Mouse (Mus musculus): ENCODE data around the gene Gm20388. TPM values are rescaled to one million over a fixed set of nuclear protein-coding genes. Genes with fewer than 3 reads are reported as not detected.

The Gm20388 gene
- total RNA-seq, 1 experiment from 2014 or later = 35.7 TPM

DNA sequence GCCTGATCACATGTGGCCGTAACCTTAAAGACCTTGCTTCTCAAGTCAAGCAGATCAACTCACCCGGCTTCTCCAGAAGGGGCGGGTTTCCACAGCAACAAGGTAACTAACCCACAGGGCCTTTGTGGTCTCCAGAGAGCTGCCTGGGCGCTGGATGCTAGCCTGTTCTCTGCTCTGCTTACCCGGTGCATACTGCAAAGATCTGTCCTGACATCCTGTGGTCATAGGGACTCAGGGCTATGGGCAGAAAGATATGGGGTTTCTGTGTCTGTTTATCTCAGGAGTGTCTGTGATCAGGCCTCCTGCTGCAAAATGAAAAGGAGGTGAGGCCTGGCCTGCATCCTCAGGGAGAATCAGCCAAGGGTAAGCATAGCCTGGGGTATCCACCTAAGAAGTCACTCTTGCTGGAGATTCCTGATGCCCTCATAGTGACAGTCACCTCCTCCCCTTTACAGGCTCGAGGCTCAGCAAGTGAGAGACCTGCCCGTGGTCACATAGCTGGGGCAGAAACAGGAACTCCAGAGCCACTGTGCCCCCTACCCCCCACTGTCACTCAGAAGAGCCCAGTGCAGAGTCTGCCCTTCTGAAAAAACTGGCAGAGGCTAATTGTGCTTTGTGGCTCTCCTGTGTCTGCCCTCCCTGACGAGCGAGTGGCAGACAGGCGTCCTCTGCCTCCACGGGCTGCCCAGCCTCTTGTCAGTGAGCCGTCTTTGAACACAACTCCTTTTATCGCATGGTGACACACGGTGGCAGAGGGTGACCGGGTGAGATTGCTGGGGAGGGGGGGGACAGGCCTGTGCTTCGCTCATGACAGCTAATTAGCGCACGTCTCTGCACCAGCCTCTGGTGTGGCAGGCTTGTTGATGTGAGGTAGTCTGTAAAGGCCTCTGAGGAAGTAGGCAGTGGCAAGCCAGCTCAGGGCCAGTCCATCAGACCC is 383.0 kb downstream of the Gm20388 start:
- peak; percentile 74 for ATAC-seq (replicated peaks; ENCODE audit: low read depth, poor library complexity, severe bottlenecking)

DNA sequence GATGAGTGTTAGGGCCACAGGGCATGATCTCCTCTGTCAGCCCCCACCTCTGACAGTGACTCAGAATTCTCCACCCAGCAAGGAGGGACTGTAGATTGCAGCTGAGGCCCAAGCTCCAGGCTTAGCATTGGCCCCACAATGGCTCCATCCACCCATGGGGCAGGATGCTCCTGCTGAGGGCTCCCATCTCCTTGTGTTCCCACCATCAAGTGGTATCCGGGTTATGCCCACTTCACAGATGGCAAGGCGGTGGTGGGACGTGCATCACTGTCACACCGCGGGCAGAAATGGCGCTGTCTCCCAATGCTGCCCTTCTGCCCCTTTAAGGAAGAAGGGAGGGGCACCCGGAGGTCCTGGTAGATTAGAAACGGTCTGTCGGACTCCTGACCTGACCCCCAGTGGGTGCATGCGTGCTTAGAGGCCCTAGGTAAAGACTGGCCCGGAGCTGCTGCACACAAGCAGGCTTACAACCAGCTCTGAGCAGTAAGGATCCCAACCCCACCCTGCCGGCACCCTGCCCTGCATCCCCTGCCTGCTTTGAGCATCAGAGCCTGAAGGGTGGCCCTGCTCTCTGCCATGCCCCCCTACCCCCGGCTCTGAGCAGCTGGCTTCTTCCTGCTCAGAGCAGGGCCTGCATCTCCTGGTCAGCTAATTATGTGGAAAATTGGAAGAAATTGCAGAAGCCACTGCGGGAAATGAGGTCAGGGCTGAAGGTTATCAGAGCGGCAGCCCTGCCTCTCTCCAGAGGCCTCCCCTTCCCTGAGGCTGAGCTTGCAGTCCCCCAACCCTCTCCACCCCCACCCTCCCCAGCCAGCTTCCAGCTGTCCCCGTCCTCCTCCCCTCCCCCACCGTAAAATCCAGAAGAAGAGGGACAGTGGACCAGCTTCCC is 384.6 kb downstream of the Gm20388 start:
- no peak for ATAC-seq (replicated peaks; ENCODE audit: low read depth, poor library complexity, severe bottlenecking)

DNA sequence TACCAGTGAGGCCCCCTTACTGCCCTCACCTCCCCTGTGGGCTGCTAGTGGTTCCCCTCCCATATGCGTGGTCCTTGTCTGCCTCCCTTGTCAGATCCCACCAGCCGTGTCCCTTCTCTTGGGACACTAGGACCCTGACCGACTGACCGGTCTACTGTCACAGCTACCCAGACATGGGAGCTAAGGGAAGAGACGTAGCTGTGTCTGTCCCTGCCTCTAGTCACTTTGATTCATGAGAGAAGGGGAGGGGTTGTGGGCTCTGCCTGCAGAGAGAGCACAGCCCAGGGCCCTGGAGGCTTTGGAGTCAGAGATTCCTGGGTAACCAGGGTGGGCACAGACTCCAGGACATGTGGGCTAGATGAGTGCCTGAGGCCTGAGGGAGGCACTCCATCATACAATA is 386.4 kb downstream of the Gm20388 start:
- no peak for ATAC-seq (replicated peaks; ENCODE audit: low read depth, poor library complexity, severe bottlenecking)

DNA sequence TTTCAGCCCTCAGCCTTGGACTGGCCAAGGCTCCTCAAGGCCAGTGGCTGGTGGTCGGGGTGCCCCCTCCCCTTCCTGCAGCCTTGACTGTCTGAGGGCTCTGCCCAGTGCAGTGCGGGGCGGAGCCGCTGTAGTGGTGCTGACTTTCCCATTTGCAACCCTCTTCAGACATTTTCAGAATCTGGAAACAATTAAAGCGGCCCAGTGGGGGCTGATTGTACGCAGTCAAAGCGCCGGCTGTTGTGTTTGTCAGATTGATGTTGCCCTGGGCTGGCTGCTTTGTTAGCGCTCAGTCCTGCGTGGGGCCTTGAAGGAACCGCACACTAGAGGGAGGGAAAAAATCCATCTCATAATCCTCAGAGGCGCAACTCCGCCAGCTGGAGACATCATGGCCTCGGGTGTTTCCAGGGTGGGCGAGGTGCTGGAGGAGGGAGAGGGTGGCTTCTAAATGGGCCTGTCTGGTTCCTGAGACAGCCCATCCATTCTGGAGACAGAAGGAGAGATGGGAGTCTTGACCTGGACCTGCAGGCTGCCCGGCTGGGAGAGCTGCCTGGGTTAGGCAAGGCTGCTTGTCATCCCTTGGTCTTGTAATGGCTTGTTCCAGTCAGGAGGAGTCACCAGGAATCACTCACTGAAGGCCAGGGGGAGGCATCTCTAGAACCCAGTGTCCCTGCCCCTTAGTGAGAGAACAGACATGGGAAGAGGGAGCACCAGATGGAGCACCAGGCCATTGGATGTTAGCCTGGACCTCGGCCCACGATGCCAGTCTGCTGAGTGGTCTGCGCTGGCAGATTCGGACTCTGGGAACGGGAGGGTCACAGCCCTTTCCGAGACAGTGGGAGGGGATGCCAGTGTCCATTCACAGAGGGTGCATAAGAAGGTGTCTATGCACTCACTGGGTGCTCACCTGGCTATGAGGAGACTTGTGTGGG is 388.2 kb downstream of the Gm20388 start:
- ATAC-seq (replicated peaks; ENCODE audit: low read depth, poor library complexity, severe bottlenecking) = no peak

DNA sequence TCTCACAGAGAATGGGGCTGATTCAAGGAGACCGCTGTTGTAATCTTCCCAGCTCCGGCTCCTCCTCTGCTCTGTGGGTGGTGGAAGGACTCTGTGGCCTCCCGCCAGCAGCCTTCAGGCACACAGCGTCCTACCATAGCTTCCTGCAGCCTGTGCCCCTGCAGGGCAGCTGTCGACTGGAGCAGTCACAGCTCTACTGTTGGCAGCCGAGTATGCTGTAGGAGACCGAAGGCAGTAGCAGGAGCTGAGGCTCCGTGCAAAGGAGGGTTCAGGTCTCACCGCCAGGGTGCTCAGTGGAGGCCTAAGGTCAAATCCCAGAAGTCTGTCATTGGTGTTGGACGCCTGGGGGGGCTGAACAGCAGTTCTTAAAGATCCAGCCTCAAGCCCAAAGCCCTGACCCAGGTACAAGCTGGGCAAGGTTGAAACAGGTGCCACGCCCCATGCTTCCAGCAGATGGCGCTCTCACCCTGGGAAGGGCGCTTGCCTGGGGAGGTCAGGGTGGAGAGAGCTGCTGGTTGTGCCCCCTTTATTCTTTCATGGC is 390.0 kb downstream of the Gm20388 start:
- peak; percentile 94 for ATAC-seq (replicated peaks; ENCODE audit: low read depth, poor library complexity, severe bottlenecking)

DNA sequence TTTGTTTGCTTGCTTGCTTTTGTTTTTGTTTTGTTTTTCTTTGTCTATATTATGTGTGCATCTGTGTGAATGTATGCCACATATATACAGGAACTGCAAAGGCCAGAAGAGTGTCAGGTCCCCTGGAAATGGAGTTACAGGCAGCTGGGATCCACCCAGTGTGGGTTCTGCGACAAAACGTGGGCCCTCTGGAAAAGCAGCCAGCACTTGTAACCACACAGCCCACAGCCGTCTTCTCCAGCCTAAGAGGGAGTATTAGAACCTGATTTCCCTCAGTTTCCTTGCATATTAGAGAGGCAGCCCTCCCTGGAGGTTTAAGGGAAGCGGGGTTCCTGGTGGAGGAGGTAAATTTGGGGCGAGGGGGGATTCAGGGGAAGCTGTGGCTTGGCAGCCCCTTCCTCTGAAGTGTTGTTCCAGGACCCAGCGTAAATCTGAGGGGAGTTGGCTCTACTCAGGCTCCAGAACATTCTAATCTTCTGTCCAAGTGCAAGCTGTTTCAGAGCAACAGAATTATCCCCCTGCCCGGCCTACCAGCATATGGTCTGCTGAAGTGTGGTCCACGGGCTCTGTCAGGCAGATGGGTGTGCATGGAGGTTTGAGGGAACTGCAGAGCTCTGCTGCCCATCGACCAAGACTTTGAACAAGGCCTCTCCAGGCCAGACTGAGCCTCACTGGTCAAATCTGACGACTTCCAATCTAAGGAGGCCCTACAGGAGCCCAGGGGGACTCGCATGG is 392.5 kb downstream of the Gm20388 start:
- ATAC-seq (replicated peaks; ENCODE audit: low read depth, poor library complexity, severe bottlenecking) = no peak

DNA sequence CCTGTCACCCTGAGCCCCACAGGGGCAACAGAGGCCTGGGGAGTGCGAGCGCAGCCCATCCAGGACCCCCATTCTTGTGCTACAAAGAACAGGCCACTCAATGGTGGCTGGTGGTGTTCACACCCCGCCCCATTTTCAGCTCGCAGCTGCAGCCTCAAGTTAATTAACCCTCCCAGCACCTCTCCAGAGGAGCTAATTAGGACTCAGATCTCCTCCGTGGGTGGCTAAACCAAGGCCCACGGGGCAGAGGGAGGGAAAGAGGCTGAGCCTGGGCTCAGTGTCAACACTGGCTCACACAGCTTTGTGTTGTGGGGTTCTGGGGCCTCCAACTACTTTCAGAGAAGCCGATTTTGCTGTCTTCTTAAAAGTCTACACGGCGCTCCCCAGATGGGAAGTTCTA is 393.5 kb downstream of the Gm20388 start:
- no peak for ATAC-seq (replicated peaks; ENCODE audit: low read depth, poor library complexity, severe bottlenecking)

DNA sequence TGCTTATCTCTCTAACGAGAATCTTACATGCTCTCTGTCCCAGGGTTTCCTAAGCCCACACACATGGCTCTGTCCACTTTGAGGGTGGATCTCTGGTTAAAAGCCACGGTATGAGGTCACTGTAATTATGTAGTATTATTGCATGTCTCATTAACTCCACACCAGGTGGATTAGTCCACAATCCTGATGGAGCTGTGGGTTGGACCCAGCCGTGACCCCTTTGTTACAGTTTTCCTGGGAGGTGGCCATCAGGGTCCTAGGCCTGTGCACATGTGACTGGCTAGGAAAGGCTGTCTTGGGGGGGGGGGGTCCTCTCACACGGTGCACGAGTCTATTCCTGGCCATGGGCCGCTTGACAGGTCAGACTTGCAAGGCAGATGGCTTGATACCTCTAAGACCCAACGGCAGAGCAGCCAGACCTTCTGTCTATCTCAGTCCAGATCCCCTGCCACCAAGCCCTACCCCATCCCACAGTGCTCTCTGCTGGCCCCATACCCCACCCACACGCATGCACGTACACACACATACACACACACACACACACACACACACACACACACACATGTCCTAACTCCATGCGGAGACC is 395.3 kb downstream of the Gm20388 start:
- no peak for ATAC-seq (replicated peaks; ENCODE audit: low read depth, poor library complexity, severe bottlenecking)

DNA sequence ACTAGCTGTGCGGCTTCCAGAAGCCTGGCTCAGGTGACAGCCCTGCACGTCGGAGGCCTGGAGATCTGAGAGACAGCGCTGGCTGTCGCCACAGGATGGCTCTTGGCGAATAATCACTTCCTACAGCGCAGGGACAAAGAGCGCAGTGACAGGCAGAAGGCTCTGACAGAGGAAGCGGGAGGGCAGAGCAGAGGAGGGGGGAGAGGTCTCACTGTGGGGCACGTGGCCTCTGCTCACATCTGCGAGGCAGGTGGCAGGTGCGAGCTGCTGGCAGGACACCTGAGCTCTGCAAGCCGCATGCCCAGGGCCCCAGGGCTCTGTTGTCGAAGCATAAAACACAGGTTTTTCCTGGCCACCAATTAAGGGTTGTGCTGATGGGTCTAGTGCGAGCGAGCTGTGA is 396.5 kb downstream of the Gm20388 start:
- peak; percentile 76 for ATAC-seq (replicated peaks; ENCODE audit: low read depth, poor library complexity, severe bottlenecking)

DNA sequence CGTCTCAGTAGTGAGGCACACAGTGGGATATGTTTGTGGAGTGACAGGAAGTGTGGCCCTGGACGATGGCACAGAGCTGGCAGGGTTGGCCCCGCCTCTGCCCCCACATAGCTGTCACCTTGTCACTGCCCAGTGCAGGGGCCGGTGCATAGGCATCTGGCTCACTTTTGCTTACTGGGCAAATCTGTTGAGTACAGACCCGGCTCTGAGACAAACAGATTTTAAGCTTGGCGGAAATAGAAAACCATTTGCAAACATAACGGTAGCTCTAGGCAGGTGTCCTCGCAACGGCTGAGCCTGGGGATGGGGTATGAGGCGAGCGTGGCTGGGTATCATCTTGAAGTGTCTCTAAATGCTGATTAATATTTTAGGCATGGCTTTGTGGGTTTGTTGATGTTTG is 396.9 kb downstream of the Gm20388 start:
- no peak for ATAC-seq (replicated peaks; ENCODE audit: low read depth, poor library complexity, severe bottlenecking)

DNA sequence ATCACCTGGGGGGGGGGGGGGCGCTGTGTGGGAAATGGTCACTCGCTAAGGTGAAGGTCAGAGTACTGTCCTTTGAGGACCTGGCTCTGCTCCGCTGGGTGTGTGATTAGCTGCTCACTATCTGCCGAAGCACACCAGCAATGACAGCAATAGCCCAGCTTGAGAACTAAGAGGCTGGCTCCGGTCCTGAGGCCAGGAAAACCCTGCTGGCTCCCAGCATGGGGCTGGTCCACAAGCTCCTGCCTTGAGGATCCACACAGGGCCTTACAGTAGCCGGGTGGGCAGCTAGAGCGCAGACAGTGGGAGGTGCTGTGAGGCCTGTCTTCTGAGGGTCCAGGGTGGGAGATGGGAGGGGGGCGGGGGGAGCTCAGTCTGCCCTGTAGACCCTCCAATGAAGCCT is 397.5 kb downstream of the Gm20388 start:
- ATAC-seq (replicated peaks; ENCODE audit: low read depth, poor library complexity, severe bottlenecking) = no peak

DNA sequence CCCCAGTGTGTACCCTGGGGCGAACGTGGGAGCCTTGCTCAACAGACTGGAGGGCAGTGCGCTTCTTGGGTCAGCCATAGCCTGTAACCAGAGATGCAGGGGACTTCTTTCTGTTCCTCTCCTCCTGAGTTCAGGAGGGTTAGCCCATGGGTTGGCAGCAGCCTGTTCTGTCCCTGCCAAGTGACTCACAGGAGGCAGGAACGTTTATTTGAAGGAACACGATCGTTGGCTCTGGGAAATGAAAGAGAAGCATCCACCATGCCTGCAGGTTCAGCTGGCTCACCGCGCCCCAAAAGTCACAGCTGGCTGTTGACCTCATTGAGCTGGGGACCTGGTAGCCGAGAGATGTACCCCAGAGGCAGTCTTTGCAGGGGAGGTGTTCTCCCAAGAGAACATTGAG is 397.9 kb downstream of the Gm20388 start:
- no peak for ATAC-seq (replicated peaks; ENCODE audit: low read depth, poor library complexity, severe bottlenecking)

DNA sequence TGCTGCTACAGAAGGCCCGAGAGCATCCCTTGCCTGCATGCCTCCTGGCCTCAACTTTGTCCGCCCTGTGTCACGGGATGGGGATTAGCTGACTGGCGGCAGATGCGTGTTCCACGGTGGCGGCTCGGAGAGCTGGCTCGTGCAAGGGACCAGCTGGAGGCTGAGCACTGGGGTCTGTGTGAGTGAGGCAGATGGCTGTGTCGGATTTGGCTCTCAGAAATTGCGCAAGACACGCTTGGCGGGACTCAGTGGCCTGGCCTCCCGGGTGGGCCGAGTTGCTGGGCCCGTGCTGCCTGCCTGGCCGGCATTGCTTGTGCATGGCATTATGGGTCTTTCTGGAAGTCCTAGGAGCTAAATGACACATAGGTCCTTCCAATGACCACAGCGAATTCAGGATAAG is 398.7 kb downstream of the Gm20388 start:
- no peak for ATAC-seq (replicated peaks; ENCODE audit: low read depth, poor library complexity, severe bottlenecking)

DNA sequence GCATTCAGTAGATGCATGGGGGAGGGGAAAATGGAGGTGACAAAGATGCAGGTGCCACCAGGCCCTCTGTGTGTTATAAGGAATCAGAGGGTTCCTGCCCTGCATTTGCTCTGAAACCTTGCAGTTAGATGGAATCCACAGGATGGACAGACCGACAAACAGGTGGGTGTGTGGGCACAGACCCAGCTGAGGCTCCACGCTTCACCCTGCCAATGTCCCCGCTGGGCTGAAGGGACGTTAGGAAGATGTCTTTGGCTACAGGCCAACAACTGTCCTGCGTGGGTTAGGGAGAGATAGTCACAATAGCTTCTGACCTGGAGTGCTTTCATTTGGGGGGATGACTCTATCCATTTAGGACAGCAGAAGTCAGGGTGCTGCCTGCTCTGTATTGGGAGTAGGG is 399.4 kb downstream of the Gm20388 start:
- no peak for ATAC-seq (replicated peaks; ENCODE audit: low read depth, poor library complexity, severe bottlenecking)

DNA sequence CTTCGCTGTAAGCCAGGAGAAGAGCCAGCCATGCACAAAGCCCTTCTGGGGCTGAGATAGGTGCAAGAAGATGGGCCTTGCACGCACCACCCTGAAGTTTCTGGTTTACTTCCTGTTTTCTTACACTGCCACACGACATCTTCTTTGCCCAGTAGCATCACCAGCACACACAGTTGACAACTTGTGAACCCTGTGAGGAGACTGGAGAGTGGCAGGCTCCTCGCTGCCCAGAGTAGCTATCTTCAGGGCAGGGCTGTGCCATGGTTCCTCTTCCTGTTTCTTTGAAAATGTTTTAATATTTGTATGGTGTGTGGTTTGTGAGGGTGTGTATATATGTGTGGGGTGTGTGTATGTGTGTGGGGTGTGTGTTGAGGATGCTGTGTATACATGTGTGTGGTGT is 401.8 kb downstream of the Gm20388 start:
- peak; percentile 53 for ATAC-seq (replicated peaks; ENCODE audit: low read depth, poor library complexity, severe bottlenecking)

DNA sequence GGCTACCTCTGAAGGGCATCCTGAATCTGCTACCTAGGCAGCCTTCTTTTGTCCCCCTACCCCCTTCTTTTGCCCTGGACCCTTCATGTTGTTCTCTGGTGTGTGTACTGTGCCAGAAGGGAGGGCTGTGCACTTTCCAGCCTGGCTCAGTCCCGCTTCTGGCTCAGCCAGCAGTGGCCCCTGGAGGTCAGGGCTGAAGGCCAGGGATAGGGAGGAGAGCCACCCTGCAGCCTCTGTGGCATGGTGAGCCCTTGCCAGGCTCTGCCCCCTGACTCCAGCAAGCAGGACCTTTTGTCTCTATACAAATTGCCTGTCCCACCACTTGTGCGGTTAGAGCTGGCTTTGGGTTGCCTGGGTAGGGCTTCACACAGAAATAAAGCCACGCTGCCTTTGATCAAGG is 403.0 kb downstream of the Gm20388 start:
- no peak for ATAC-seq (replicated peaks; ENCODE audit: low read depth, poor library complexity, severe bottlenecking)

DNA sequence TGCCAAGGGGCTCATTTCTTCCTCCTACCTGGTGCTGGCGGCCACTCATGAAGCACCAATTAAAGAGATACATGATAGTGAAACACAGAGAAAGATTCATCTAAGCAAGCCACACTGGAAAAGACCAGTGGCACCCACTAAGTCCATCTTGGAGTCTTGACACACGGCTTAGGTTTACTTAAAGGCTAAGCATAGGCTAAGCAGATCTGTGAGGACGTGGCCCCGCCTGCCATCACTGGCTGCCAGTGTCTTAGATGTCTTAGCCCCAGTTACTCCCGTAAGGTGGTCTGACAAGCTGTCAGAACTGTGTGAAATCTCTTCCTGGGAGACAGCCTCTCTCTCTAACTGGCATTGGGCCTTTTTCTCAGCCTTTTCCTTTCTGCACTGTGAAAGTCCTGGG is 404.3 kb downstream of the Gm20388 start:
- no peak for ATAC-seq (replicated peaks; ENCODE audit: low read depth, poor library complexity, severe bottlenecking)

DNA sequence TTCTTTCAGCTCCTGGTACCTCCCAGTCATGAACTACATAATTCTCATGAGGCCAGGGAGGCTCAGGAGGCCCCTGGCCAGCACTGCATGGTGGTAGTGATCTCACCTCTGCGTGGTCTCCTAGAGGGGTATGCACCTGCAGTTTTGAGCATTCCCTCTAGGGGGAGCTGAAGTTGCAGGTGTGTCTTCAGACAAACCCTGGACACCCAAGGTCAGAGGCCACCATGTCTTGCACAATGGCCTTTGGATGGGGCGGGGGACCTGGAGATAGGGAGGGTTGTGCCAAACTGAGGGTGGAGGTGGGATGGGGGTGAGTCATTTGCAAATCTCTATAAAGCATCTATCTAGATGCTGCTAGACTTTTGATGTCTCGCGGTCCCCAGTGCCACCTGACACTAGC is 405.0 kb downstream of the Gm20388 start:
- no peak for ATAC-seq (replicated peaks; ENCODE audit: low read depth, poor library complexity, severe bottlenecking)

DNA sequence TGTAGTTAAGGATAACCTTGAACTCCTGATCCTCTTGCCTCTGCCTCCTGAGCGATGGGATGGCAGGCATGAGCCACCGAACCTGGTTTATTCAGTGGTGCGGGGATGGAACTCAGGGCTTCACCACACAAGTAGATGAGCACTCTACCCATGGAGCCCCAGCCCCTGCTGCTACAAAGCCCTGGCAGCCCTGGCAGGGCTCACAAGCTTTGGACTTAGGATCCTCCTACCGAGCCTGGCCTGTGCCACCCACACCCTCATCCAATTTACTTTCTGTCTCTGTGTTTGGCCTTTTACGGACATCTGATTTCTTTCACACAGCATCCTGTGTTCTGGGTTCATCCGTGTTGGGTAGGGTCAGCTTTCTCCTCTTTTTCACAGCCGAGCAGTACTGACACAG is 406.1 kb downstream of the Gm20388 start:
- no peak for ATAC-seq (replicated peaks; ENCODE audit: low read depth, poor library complexity, severe bottlenecking)

Measured in common myeloid progenitor, adult 5-6 weeks (primary cell).